ENCODE assay signal across 16 mouse cellular contexts in the genomic region with DNA sequence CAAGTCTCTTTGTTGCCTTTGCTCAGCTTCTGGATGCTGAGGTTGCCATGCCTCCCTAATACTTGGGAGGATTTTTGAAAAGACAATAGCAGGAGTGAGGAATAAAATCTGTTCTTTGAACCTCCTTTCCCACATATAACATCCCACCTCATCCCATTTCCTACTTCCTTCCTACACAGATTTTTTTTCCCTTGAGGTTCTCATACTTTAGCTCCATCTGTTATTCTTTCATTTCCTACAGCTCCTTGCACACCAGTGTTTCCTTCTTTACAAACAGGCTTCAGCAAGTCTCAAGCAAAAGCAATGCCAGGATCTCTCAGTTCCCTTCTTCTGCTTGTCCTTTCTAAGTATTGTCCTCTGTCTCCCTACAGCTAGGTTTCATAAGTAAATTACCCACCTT.
"Had no signal": no experiment of that assay in that cellular context is flagged by ENCODE, and none has a peak within 500 bp of the region (broad histone marks: within the 10 kb centered on the region; RNA-seq: fewer than 3 reads in every experiment).

No protein-coding gene starts in this region.

- H3K4me3 ChIP-seq: neural tube, embryonic 13.5 days; neural tube, embryonic 15.5 days; stomach, embryonic 15.5 days had no signal

- H3K9me3 ChIP-seq: neural tube, embryonic 13.5 days; neural tube, embryonic 15.5 days; stomach, embryonic 15.5 days had no signal

- H3K9ac ChIP-seq: neural tube, embryonic 13.5 days; neural tube, embryonic 15.5 days; stomach, embryonic 15.5 days had no signal

- H3K27me3 ChIP-seq: neural tube, embryonic 13.5 days; neural tube, embryonic 15.5 days; stomach, embryonic 15.5 days had no signal

- H3K36me3 ChIP-seq: neural tube, embryonic 13.5 days; neural tube, embryonic 15.5 days; stomach, embryonic 15.5 days had no signal

- H3K4me2 ChIP-seq: neural tube, embryonic 13.5 days; neural tube, embryonic 15.5 days; stomach, embryonic 15.5 days had no signal

- H3K4me1 ChIP-seq: neural tube, embryonic 13.5 days; neural tube, embryonic 15.5 days; stomach, embryonic 15.5 days had no signal

- DNase-seq: retina, postnatal 1 day; right cerebral cortex, adult 18-20 months; right cerebral cortex, postnatal 14 days; right cerebral cortex, postnatal 25 days; right cerebral cortex, postnatal 4 days; spleen, adult 18-20 months; thymus, adult 18-20 months; thymus, adult 2 months; thymus, postnatal 14 days; thymus, postnatal 25 days; thymus, postnatal 36 days; thymus, postnatal 4 days had no signal

- H3K27ac ChIP-seq: neural tube, embryonic 13.5 days; neural tube, embryonic 15.5 days; stomach, embryonic 15.5 days; stomach, postnatal 0 days had no signal
